Comparison of ENCODE assay signal across 10 mouse cellular contexts in genomic region chr2:35619532-35619931, GRCm38 (mm10).
DNase-seq lines count a peak whose midpoint lies in the region; ATAC-seq lines count a peak whose summit lies in the region.
"Had no signal": no experiment of that assay in that cellular context is flagged by ENCODE, and none has a peak within 500 bp of the region (broad histone marks: within the 10 kb centered on the region; RNA-seq: fewer than 3 reads in every experiment).

No protein-coding gene starts in this region.

- H3K4me1 ChIP-seq in kidney, embryonic 16.5 days (ENCODE audit: insufficient read depth, low read length): peaks cover 80% of the 10 kb centered on the region
- H3K4me1 ChIP-seq in neural tube, embryonic 15.5 days: peaks cover 43% of the 10 kb centered on the region

- H3K4me2 ChIP-seq in kidney, embryonic 16.5 days (replicated peaks; ENCODE audit: low read depth, low read length): peak overlapping the region; percentile 45
- peak overlapping the region; percentile 35; the same call in 1 of the 2 replicates for H3K4me2 ChIP-seq in neural tube, embryonic 15.5 days

- no peak for ATAC-seq in kidney, embryonic 16.5 days (ENCODE audit: low FRiP score, low TSS enrichment)
- no peak for ATAC-seq in neural tube, embryonic 15.5 days (ENCODE audit: low FRiP score)

- peak overlapping the region; percentile 70 for H3K27ac ChIP-seq in kidney, embryonic 16.5 days (ENCODE audit: low read length)
- no peak overlapping the region for H3K27ac ChIP-seq in neural tube, embryonic 15.5 days (replicated peaks)

- H3K9me3 ChIP-seq in kidney, embryonic 16.5 days (ENCODE audit: low read length): no peaks in the 10 kb centered on the region
- H3K9me3 ChIP-seq in neural tube, embryonic 15.5 days (replicated peaks): no peaks in the 10 kb centered on the region
- H3K9me3 ChIP-seq: megakaryocyte, embryonic 14.5 days had no signal

- H3K36me3 ChIP-seq in kidney, embryonic 16.5 days (ENCODE audit: insufficient read depth, low read length): no peaks in the 10 kb centered on the region
- H3K36me3 ChIP-seq in neural tube, embryonic 15.5 days: no peaks in the 10 kb centered on the region

- H3K4me3 ChIP-seq in kidney, embryonic 16.5 days (ENCODE audit: low read length): peak overlapping the region; percentile 32; the same call in 1 of the 2 replicates
- no peak overlapping the region for H3K4me3 ChIP-seq in neural tube, embryonic 15.5 days (replicated peaks)
- H3K4me3 ChIP-seq: megakaryocyte, embryonic 14.5 days had no signal

- WGBS in kidney, embryonic 16.5 days: 35% methylated on average over 2 of the region's 2 CpGs
- 48% methylated on average over 2 of the region's 2 CpGs for WGBS in neural tube, embryonic 15.5 days

- H3K27me3 ChIP-seq in kidney, embryonic 16.5 days (ENCODE audit: insufficient read depth, low read length): no peaks in the 10 kb centered on the region
- no peaks in the 10 kb centered on the region for H3K27me3 ChIP-seq in neural tube, embryonic 15.5 days (replicated peaks)

- H3K9ac ChIP-seq in kidney, embryonic 16.5 days (replicated peaks; ENCODE audit: low read length): peak overlapping the region; percentile 14
- no peak overlapping the region for H3K9ac ChIP-seq in neural tube, embryonic 15.5 days (replicated peaks)

- peak; percentile 48 for DNase-seq in adrenal gland, postnatal 14 days
- no peak for DNase-seq in adrenal gland, adult 2 months
- DNase-seq in kidney, adult 18-20 months: no peak
- DNase-seq in heart, postnatal 4 days: peak; percentile 64
- DNase-seq in c-Kit-positive CD71-positive TER-119-positive erythroid progenitor cells, embryonic 14.5 days (ENCODE audit: low spot score): no peak
- DNase-seq in ovary, postnatal 14 days (ENCODE audit: low spot score): no peak
- DNase-seq: gastrocnemius, postnatal 25 days had no signal

Comparison
In these comparisons a context has a peak if more than half of its experiments do, and no peak if none do; other contexts are left out.
1. DNase-seq: peak in adrenal gland, postnatal 14 days (single experiment) and heart, postnatal 4 days (single experiment); none in adrenal gland, adult 2 months (single experiment), kidney, adult 18-20 months (single experiment), c-Kit-positive CD71-positive TER-119-positive erythroid progenitor cells, embryonic 14.5 days (single experiment) and ovary, postnatal 14 days (single experiment).